Mouse (Mus musculus) heart, embryonic 11.5 days (tissue): ENCODE measurements around the gene Rasa1. TPM values are rescaled to one million over a fixed set of nuclear protein-coding genes. Genes with fewer than 3 reads are reported as not detected.

Source experiments
- ATAC-seq: fragments of 200-750 bp; cut with Nextera tagmentation; replicated peaks from 2 replicates; pipeline ENCODE4 v1.8.0; 2017; ENCODE audit warnings: moderate library complexity; ENCODE audit not compliant: insufficient number of reproducible peaks, low FRiP score, low TSS enrichment
- H3K27ac ChIP-seq: fragments of 300-500 bp; sonication (generic); 2 replicates; pipeline ENCODE4 v1.5.1; 2014; ENCODE audit warnings: mild to moderate bottlenecking, low read depth, low read length
- H3K27me3 ChIP-seq: fragments of 300-500 bp; sonication (generic); 2 replicates; pipeline ENCODE4 v1.6.1; 2014; ENCODE audit warnings: mild to moderate bottlenecking, low read length, mixed read lengths; ENCODE audit not compliant: control insufficient read depth, insufficient read depth
- H3K36me3 ChIP-seq: fragments of 300-500 bp; sonication (generic); 2 replicates; pipeline ENCODE4 v1.6.1; 2014; ENCODE audit warnings: mild to moderate bottlenecking, low read length, moderate library complexity, mixed read lengths; ENCODE audit not compliant: control insufficient read depth, insufficient read depth
- H3K4me1 ChIP-seq: fragments of 300-500 bp; sonication (generic); 2 replicates; pipeline ENCODE4 v1.6.1; 2014; ENCODE audit warnings: low read length; ENCODE audit not compliant: control insufficient read depth, insufficient read depth
- H3K4me2 ChIP-seq: fragments of 300-500 bp; sonication (generic); 2 replicates; pipeline ENCODE4 v1.6.1; 2014; ENCODE audit warnings: mild to moderate bottlenecking, moderate library complexity
- H3K4me3 ChIP-seq: fragments of 300-500 bp; sonication (generic); 2 replicates; pipeline ENCODE4 v1.5.1; 2014; ENCODE audit warnings: low read depth, low read length
- H3K9ac ChIP-seq: fragments of 300-500 bp; sonication (generic); 2 replicates; pipeline ENCODE4 v1.6.1; 2014; ENCODE audit warnings: mild to moderate bottlenecking, low read depth, low read length, moderate library complexity
- H3K9me3 ChIP-seq: fragments of 300-500 bp; sonication (generic); replicated peaks from 2 replicates; pipeline ENCODE4 v1.6.1; 2016; ENCODE audit warnings: low read length; ENCODE audit not compliant: control insufficient read depth
- WGBS: fragments of 180-500 bp; shearing (Covaris S2); extraction: QIAGEN DNeasy Blood & Tissue Kit; methylation state at CpG from one replicate; pipeline ENCODE4 v1.1.7; 2014; ENCODE audit not compliant: insufficient replicate concordance; 5-methylcytosine and 5-hydroxymethylcytosine counted together
- polyA plus RNA-seq: library from polyadenylated mRNA; unstranded; fragments of >200 nt; fragmentation: Nextera tagmentation; extraction: Ambion mirVana; gene quantifications from 2 replicates; pipeline ENCODE4 v1.2.1, GENCODE M21; 2014

Gene Rasa1
- polyA plus RNA-seq, 1 experiment from 2014 or later, result 38.3 TPM

- Histone ChIP-seq H3K4me3 (no peak overlapping the region), H3K4me1 (peaks cover 5% of the 10 kb centered on the region; the same call in 1 of the 2 replicates), H3K4me2 (no peak overlapping the region), H3K9me3 (no peaks in the 10 kb centered on the region), H3K27me3 (no peaks in the 10 kb centered on the region), H3K36me3 (no peaks in the 10 kb centered on the region), H3K27ac (no peak overlapping the region), H3K9ac (no peak overlapping the region)
- no peak for ATAC-seq
Observed at GRCm38 (mm10) chr13:85282626-85283025, 6.3 kb downstream of the Rasa1 start.

- Histone ChIP-seq H3K27ac (no peak overlapping the region), H3K4me2 (no peak overlapping the region)
Observed at GRCm38 (mm10) chr13:85278951-85279350, 10.0 kb downstream of the Rasa1 start.

GRCm38 (mm10) chr13:85274572-85274971, 14.4 kb downstream of the Rasa1 start:
- Histone ChIP-seq H3K4me1 (0 out of 2 replicates have a peak, but pooled peaks cover 2% of the 10 kb centered on the region), H3K4me2 (no peak overlapping the region), H3K27ac (no peak overlapping the region), H3K27me3 (no peaks in the 10 kb centered on the region), H3K9ac (no peak overlapping the region), H3K9me3 (no peaks in the 10 kb centered on the region), H3K36me3 (no peaks in the 10 kb centered on the region), H3K4me3 (no peak overlapping the region)
- 86% methylated on average over 1 of the region's 1 CpGs for WGBS
- no peak for ATAC-seq

More at GRCm38 (mm10) chr13:85278951-85279350, 10.0 kb downstream of the Rasa1 start:
- no peak for ATAC-seq
- Histone ChIP-seq H3K4me1 (0 out of 2 replicates have a peak, but pooled peaks cover 5% of the 10 kb centered on the region), H3K9me3 (no peaks in the 10 kb centered on the region), H3K27me3 (no peaks in the 10 kb centered on the region), H3K4me3 (no peak overlapping the region), H3K36me3 (no peaks in the 10 kb centered on the region), H3K9ac (no peak overlapping the region)

GRCm38 (mm10) chr13:85273788-85274187, 15.1 kb downstream of the Rasa1 start:
- no peaks in the 10 kb centered on the region for H3K4me1 ChIP-seq

GRCm38 (mm10) chr13:85238760-85239159, 50.2 kb downstream of the Rasa1 start:
- WGBS, result 86% methylated on average over 7 of the region's 7 CpGs
- Histone ChIP-seq H3K4me2 (no peak overlapping the region), H3K9ac (no peak overlapping the region), H3K9me3 (no peaks in the 10 kb centered on the region), H3K4me3 (no peak overlapping the region), H3K4me1 (no peaks in the 10 kb centered on the region), H3K27me3 (no peaks in the 10 kb centered on the region), H3K36me3 (peaks cover 2% of the 10 kb centered on the region; the same call in 1 of the 2 replicates), H3K27ac (no peak overlapping the region)
- ATAC-seq, result no peak

More at GRCm38 (mm10) chr13:85273788-85274187, 15.1 kb downstream of the Rasa1 start:
- Histone ChIP-seq H3K9me3 (no peaks in the 10 kb centered on the region), H3K27me3 (no peaks in the 10 kb centered on the region), H3K9ac (no peak overlapping the region), H3K4me3 (no peak overlapping the region), H3K4me2 (no peak overlapping the region), H3K36me3 (no peaks in the 10 kb centered on the region), H3K27ac (no peak overlapping the region)
- no peak for ATAC-seq

GRCm38 (mm10) chr13:85218656-85219055, 70.3 kb downstream of the Rasa1 start:
- Histone ChIP-seq H3K27ac (no peak overlapping the region), H3K4me3 (no peak overlapping the region)
- WGBS, result 74% methylated on average over 4 of the region's 4 CpGs

GRCm38 (mm10) chr13:85210353-85210752, 78.6 kb downstream of the Rasa1 start:
- ATAC-seq, result no peak
- no peak overlapping the region for H3K4me3 ChIP-seq
- WGBS, result 64% methylated on average over 1 of the region's 1 CpGs
- H3K27ac ChIP-seq, result no peak overlapping the region
- no peak overlapping the region for H3K4me2 ChIP-seq
- H3K36me3 ChIP-seq, result peaks cover 5% of the 10 kb centered on the region; the same call in 1 of the 2 replicates
- H3K4me1 ChIP-seq, result no peaks in the 10 kb centered on the region
- no peak overlapping the region for H3K9ac ChIP-seq
- H3K27me3 ChIP-seq, result no peaks in the 10 kb centered on the region
- no peaks in the 10 kb centered on the region for H3K9me3 ChIP-seq

More at GRCm38 (mm10) chr13:85218656-85219055, 70.3 kb downstream of the Rasa1 start:
- H3K4me1 ChIP-seq, result no peaks in the 10 kb centered on the region
- H3K4me2 ChIP-seq, result no peak overlapping the region
- 0 out of 2 replicates have a peak, but pooled peaks cover 2% of the 10 kb centered on the region for H3K36me3 ChIP-seq
- H3K9me3 ChIP-seq, result no peaks in the 10 kb centered on the region
- H3K27me3 ChIP-seq, result no peaks in the 10 kb centered on the region
- no peak overlapping the region for H3K9ac ChIP-seq
- no peak for ATAC-seq

GRCm38 (mm10) chr13:85208656-85209055, 80.3 kb downstream of the Rasa1 start:
- WGBS, result 91% methylated on average over 6 of the region's 6 CpGs
- no peaks in the 10 kb centered on the region for H3K4me1 ChIP-seq

GRCm38 (mm10) chr13:85207493-85207892, 81.4 kb downstream of the Rasa1 start:
- H3K9ac ChIP-seq, result no peak overlapping the region
- ATAC-seq, result no peak
- H3K27me3 ChIP-seq, result no peaks in the 10 kb centered on the region
- WGBS, result 76% methylated on average over 2 of the region's 2 CpGs
- H3K4me1 ChIP-seq, result no peaks in the 10 kb centered on the region
- H3K27ac ChIP-seq, result no peak overlapping the region
- H3K36me3 ChIP-seq, result peaks cover 5% of the 10 kb centered on the region; the same call in 1 of the 2 replicates
- no peaks in the 10 kb centered on the region for H3K9me3 ChIP-seq
- H3K4me3 ChIP-seq, result no peak overlapping the region
- H3K4me2 ChIP-seq, result no peak overlapping the region

More at GRCm38 (mm10) chr13:85208656-85209055, 80.3 kb downstream of the Rasa1 start:
- Histone ChIP-seq H3K4me3 (no peak overlapping the region), H3K36me3 (peaks cover 5% of the 10 kb centered on the region; the same call in 1 of the 2 replicates), H3K9ac (no peak overlapping the region), H3K9me3 (no peaks in the 10 kb centered on the region), H3K27ac (no peak overlapping the region), H3K27me3 (no peaks in the 10 kb centered on the region), H3K4me2 (no peak overlapping the region)
- no peak for ATAC-seq
